Mouse (Mus musculus) adrenal gland, postnatal 10 days (tissue): ENCODE data around the gene Cd200r3. TPM values are rescaled to one million over a fixed set of nuclear protein-coding genes. Genes with fewer than 3 reads are reported as not detected.
A peak's percentile ranks its signal among the peaks of the same experiment; 100 is the strongest.

Experiments
- DNase-seq: peaks from one replicate; pipeline ENCODE4 v3.0.0; 2021; ENCODE audit warnings: mixed read lengths
- total RNA-seq, 2 experiments: library from RNA; stranded (reverse); gene quantifications; 2 replicates each; pipeline ENCODE4 v1.2.3; 2021

Cd200r3 gene
- total RNA-seq, 2 experiments from 2014 or later, result 0.15 to 0.21 TPM

DNA sequence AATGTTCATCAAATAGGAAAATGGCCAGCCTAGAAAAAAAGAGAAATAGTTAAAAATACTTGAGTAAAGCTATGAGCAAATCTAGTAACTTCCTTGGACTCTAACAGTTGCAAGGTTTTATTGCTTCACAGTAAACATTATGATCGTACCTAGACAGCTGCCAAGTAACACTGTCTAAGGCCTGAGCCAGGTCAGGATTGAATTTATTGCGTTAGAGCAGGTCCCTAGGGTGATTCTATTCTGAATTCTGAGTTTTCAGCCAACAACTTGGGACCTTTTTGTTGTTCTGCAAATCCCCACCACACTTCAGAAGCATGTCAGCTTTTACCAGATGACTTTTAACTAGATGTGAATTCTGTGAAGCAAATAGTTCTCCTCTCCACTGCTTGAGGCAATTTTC is 87.3 kb downstream of the Cd200r3 start:
- peak; percentile 36 for DNase-seq

Other genes with a start within 250 kb of the Cd200r3 start
- gene Nepro, start 219.4 kb upstream of the Cd200r3 start, total RNA-seq, result 1 to 10 TPM; 9.1 to 9.3 TPM
- gene Gtpbp8, start 197.3 kb upstream of the Cd200r3 start, total RNA-seq, result 10 to 100 TPM; 16.7 to 21.6 TPM
- gene Cd200r1, start 177.9 kb upstream of the Cd200r3 start, total RNA-seq, result under 1 TPM; 0.67 to 0.84 TPM
- under 1 TPM in 1 of 2 experiments, not detected in 1; 0.18 TPM for gene Cd200r4, start 131.9 kb upstream of the Cd200r3 start, total RNA-seq
- gene Cd200r2, start 76.6 kb upstream of the Cd200r3 start, total RNA-seq, result not detected
- gene Ccdc80, start 149.7 kb downstream of the Cd200r3 start, total RNA-seq, result 10 to 100 TPM; 60.7 to 82.4 TPM
- gene Slc35a5, start 215.0 kb downstream of the Cd200r3 start, total RNA-seq, result 10 to 100 TPM; 23.2 to 26.2 TPM
- gene Atg3, start 215.1 kb downstream of the Cd200r3 start, total RNA-seq, result 10 to 100 TPM; 39.9 to 45.3 TPM